8 mouse cellular contexts compared by ENCODE assay signal in genomic region chr19:10979184-10980168, GRCm38 (mm10). TPM values are rescaled to one million over a fixed set of nuclear protein-coding genes. Genes with fewer than 3 reads are reported as not detected.
DNase-seq lines count a peak whose midpoint lies in the region; ATAC-seq lines count a peak whose summit lies in the region.

No protein-coding gene starts in this region.

- H3K36me3 ChIP-seq in embryonic facial prominence, embryonic 10.5 days (replicated peaks): no peaks in the 10 kb centered on the region
- no peaks in the 10 kb centered on the region for H3K36me3 ChIP-seq in midbrain, embryonic 11.5 days (ENCODE audit: control insufficient read depth, insufficient read depth, low read length)

- intact Hi-C loops in left cerebral cortex, postnatal 4 days (cut with DNase I): no loop called here

- peak; percentile 70 for ATAC-seq in midbrain, embryonic 11.5 days (ENCODE audit: low FRiP score)
- no peak for ATAC-seq in erythroid progenitor cell, adult 5-6 weeks (replicated peaks; ENCODE audit: low FRiP score, poor library complexity, severe bottlenecking)

- H3K4me1 ChIP-seq in embryonic facial prominence, embryonic 10.5 days: peaks cover 10% of the 10 kb centered on the region
- H3K4me1 ChIP-seq in midbrain, embryonic 11.5 days (ENCODE audit: control insufficient read depth, insufficient read depth, low read length): peaks cover 2% of the 10 kb centered on the region; the same call in 1 of the 2 replicates

- H3K27ac ChIP-seq in embryonic facial prominence, embryonic 10.5 days (replicated peaks): peak overlapping the region; percentile 32; the same call in 1 of the 2 replicates
- H3K27ac ChIP-seq in midbrain, embryonic 11.5 days (ENCODE audit: low read depth, low read length): no peak overlapping the region

- DNase-seq in adrenal gland, adult 8-10 months: peak; percentile 58
- DNase-seq in embryonic facial prominence, embryonic 10.5 days (ENCODE audit: low spot score): peak; percentile 82
- peak; percentile 89 to 90 for DNase-seq in heart, adult 18-20 months
- DNase-seq in kidney, adult 11 months: peak; percentile 54
- DNase-seq in left cerebral cortex, postnatal 4 days: peak; percentile 77
- peak; percentile 93 for DNase-seq in midbrain, embryonic 11.5 days (ENCODE audit: low spot score, missing footprints)
- DNase-seq in right cerebral cortex, postnatal 4 days: peak; percentile 81

- H3K4me2 ChIP-seq in midbrain, embryonic 11.5 days: peak overlapping the region; percentile 12; the same call in 1 of the 2 replicates

- H3K4me3 ChIP-seq in embryonic facial prominence, embryonic 10.5 days: no peak overlapping the region
- H3K4me3 ChIP-seq in midbrain, embryonic 11.5 days (ENCODE audit: low read depth, low read length): no peak overlapping the region

- no peak overlapping the region; the same call in 1 of the 2 replicates for H3K9ac ChIP-seq in midbrain, embryonic 11.5 days (ENCODE audit: low read length)

- H3K27me3 ChIP-seq in embryonic facial prominence, embryonic 10.5 days (replicated peaks; ENCODE audit: low read depth, poor library complexity, severe bottlenecking): no peaks in the 10 kb centered on the region
- H3K27me3 ChIP-seq in midbrain, embryonic 11.5 days (ENCODE audit: control insufficient read depth, insufficient read depth, low read length): no peaks in the 10 kb centered on the region

- WGBS in embryonic facial prominence, embryonic 10.5 days: 12% methylated on average over 18 of the region's 18 CpGs
- 11% methylated on average over 18 of the region's 18 CpGs for WGBS in midbrain, embryonic 11.5 days

- H3K9me3 ChIP-seq in embryonic facial prominence, embryonic 10.5 days: no peaks in the 10 kb centered on the region
- no peaks in the 10 kb centered on the region for H3K9me3 ChIP-seq in midbrain, embryonic 11.5 days (ENCODE audit: control insufficient read depth, low read length)

RNA-seq across cellular contexts. Expression of gene Ms4a10, which starts 5.0 kb away (rescaled TPM):
- total RNA-seq in adrenal gland, adult 8-10 months (2022): 10 to 100 TPM in 2 of 4 experiments, 1 to 10 TPM in 1, not detected in 1; 1.1 to 60.0 (median 24.4) TPM
- not detected in 2 replicates for polyA plus RNA-seq in embryonic facial prominence, embryonic 10.5 days (2016; fragmentation: Nextera tagmentation; extraction: Ambion mirVana)
- total RNA-seq in heart, adult 18-20 months (2021): not detected
- not detected for total RNA-seq in left cerebral cortex, postnatal 4 days (2021)
- polyA plus RNA-seq in midbrain, embryonic 11.5 days (2014; fragmentation: Nextera tagmentation; extraction: Ambion mirVana): not detected in 2 replicates
- not detected in 2 replicates for total RNA-seq in erythroid progenitor cell, adult 5-6 weeks (2015; ENCODE audit: low replicate concordance)
- not detected in 2 replicates for total RNA-seq in erythroid progenitor cell, adult 5-6 weeks (2017; ENCODE audit: low replicate concordance)

RNA-seq across cellular contexts. Expression of gene Ms4a15, which starts 13.6 kb away (rescaled TPM):
- not detected for total RNA-seq in adrenal gland, adult 8-10 months (2022)
- not detected in 2 replicates for polyA plus RNA-seq in embryonic facial prominence, embryonic 10.5 days (2016; fragmentation: Nextera tagmentation; extraction: Ambion mirVana)
- total RNA-seq in heart, adult 18-20 months (2021): not detected
- total RNA-seq in left cerebral cortex, postnatal 4 days (2021): under 1 TPM in 1 of 2 experiments, not detected in 1; 0.22 TPM
- not detected in 2 replicates for polyA plus RNA-seq in midbrain, embryonic 11.5 days (2014; fragmentation: Nextera tagmentation; extraction: Ambion mirVana)
- not detected in 2 replicates for total RNA-seq in erythroid progenitor cell, adult 5-6 weeks (2015; ENCODE audit: low replicate concordance)
- total RNA-seq in erythroid progenitor cell, adult 5-6 weeks (2017; ENCODE audit: low replicate concordance): not detected in 2 replicates

RNA-seq across cellular contexts. Expression of gene Ccdc86, which starts 30.4 kb away (rescaled TPM):
- total RNA-seq in adrenal gland, adult 8-10 months (2022): 10 to 100 TPM; 13.6 to 20.2 (median 17.0) TPM
- polyA plus RNA-seq in embryonic facial prominence, embryonic 10.5 days (2016; fragmentation: Nextera tagmentation; extraction: Ambion mirVana): 47.2 and 51.5 TPM in 2 replicates
- 1 to 10 TPM; 6.5 TPM for total RNA-seq in heart, adult 18-20 months (2021)
- total RNA-seq in left cerebral cortex, postnatal 4 days (2021): 10 to 100 TPM; 10.0 to 11.4 TPM
- 20.0 and 22.5 TPM in 2 replicates for polyA plus RNA-seq in midbrain, embryonic 11.5 days (2014; fragmentation: Nextera tagmentation; extraction: Ambion mirVana)
- 2.5 and 6.3 TPM in 2 replicates for total RNA-seq in erythroid progenitor cell, adult 5-6 weeks (2015; ENCODE audit: low replicate concordance)
- 1.9 and 3.9 TPM in 2 replicates for total RNA-seq in erythroid progenitor cell, adult 5-6 weeks (2017; ENCODE audit: low replicate concordance)

RNA-seq across cellular contexts. Expression of gene Ms4a18, which starts 38.4 kb away (rescaled TPM):
- not detected for total RNA-seq in adrenal gland, adult 8-10 months (2022)
- polyA plus RNA-seq in embryonic facial prominence, embryonic 10.5 days (2016; fragmentation: Nextera tagmentation; extraction: Ambion mirVana): not detected in 2 replicates
- not detected for total RNA-seq in heart, adult 18-20 months (2021)
- not detected for total RNA-seq in left cerebral cortex, postnatal 4 days (2021)
- not detected in 2 replicates for polyA plus RNA-seq in midbrain, embryonic 11.5 days (2014; fragmentation: Nextera tagmentation; extraction: Ambion mirVana)
- total RNA-seq in erythroid progenitor cell, adult 5-6 weeks (2015; ENCODE audit: low replicate concordance): not detected in 2 replicates
- not detected in 2 replicates for total RNA-seq in erythroid progenitor cell, adult 5-6 weeks (2017; ENCODE audit: low replicate concordance)

RNA-seq across cellular contexts. Expression of gene Ptgdr2, which starts 42.5 kb away (rescaled TPM):
- under 1 TPM in 3 of 4 experiments, not detected in 1; 0.09 to 0.27 (median 0.24) TPM for total RNA-seq in adrenal gland, adult 8-10 months (2022)
- 0.09 TPM in 1 of 2 replicates, not detected in the other for polyA plus RNA-seq in embryonic facial prominence, embryonic 10.5 days (2016; fragmentation: Nextera tagmentation; extraction: Ambion mirVana)
- not detected for total RNA-seq in heart, adult 18-20 months (2021)
- total RNA-seq in left cerebral cortex, postnatal 4 days (2021): under 1 TPM; 0.28 to 0.38 TPM
- polyA plus RNA-seq in midbrain, embryonic 11.5 days (2014; fragmentation: Nextera tagmentation; extraction: Ambion mirVana): 0.05 and 0.12 TPM in 2 replicates
- not detected in 2 replicates for total RNA-seq in erythroid progenitor cell, adult 5-6 weeks (2015; ENCODE audit: low replicate concordance)
- total RNA-seq in erythroid progenitor cell, adult 5-6 weeks (2017; ENCODE audit: low replicate concordance): not detected in 2 replicates
